Mouse (Mus musculus) A20 (cell line): ENCODE measurements around the gene Psmb11.

Experiments
- DNase-seq: peaks from one replicate; pipeline ENCODE4 v3.0.0-alpha.2; 2011; ENCODE audit warnings: low read depth, low spot score

Gene Psmb11

DNA sequence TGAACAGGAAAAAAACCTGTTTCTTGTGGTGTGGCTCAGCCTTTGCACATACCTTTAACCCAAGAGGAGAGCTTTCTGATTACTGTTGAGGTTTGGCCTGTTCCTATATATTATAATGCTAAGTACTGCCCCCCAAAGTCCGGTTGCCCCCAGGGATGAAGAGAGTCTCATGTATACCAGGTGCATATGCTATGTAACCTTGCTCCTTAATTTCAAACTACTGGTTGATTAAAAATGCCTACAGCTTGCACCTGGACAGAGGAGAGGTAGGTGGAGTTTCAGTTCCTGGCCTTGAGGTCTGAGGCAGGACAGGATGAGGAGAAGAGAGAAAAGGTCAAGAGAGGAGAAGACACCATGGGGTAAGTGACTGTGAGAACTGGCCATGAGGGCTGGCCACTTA lies at the start of gene Psmb11:
TSS of gene Psmb11 (plus strand) at position 301 of the 400 bp plus-strand sequence.
- DNase-seq, result no peak

DNA sequence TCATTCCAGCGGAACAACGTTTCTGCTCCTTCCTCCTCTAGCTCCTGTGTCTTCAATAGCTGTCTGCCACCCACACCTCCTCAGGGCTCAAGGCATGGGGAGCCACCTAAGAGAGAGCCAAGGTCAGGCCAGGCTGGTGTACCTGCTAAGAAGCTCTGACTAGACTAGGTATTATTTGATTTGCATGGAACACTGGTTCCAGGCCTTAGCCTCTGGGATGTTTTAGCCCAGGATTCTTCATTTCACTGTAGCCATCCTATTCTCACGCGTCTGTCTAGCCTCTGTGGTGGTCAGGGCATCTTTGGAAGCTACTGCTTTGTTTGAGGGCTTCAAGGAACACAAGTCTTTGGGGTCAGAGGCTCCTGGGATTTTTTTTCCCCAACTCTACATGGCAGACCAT lies 49.1 kb upstream of the Psmb11 start:
- peak; percentile 29 for DNase-seq

DNA sequence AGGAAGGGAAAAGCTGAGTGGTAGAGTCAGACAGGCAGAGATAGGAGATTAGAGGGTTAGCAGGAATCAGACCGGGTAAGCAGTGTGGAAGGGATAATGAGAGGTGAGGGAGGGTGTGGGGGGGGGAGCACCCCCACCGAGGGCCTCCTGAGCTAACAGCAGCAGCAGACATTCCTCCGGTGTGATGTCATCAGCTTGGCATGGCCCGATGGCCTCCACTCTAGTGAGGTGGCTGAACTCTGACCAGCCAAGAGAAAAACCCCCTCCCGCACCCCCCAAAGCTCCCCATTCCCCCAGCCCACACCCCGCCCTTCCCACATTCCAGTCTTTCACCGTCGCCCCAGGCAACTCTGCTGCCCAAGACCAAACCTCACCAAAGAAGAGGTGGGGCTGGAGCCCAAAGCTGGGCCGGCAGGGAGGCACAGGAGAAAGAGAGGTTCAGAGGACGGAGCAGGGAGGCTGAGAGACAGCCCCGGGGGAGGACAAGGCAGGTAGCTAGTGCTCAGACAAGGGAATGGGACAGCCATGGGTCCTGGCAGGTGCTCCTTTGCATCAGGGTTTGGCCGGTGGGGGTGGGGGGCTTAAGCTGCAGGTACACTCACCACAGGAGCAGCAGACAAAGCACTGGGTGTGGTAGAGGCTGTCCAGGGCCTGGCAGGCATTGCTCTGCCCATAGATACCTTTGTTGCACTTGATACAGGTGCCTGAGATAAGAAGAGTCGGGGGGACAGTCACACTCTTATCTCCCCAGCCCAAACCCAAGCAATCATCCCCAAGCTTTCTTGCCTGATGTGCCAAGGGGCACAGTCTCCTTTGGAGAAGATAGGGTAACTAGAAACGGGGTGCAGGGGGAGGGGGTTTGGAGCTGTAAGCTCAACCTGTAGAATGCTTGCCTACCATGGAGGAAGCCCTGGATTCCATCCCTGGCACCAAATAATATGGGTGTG lies 48.2 kb upstream of the Psmb11 start:
- peak; percentile 57 for DNase-seq

DNA sequence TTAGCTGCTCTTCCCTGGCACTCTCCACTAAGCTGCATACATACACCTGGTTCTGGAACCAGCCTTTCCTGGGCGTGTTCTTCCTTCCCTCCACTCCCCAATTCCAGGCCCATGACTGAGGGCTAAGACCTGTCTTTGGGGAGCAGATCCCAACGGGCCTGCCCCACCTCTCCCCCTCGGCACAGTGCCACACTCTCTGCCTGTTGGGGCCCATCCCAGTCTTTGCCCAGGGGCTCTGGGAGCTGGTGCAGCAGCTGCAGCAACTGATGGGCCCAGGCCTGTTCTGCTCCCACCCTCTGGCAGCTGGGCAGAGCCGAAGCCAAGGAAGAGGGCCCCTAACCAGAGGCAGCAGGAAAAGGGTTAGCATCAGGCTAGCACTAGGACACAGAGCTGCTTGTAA lies 47.0 kb upstream of the Psmb11 start:
- no peak for DNase-seq

DNA sequence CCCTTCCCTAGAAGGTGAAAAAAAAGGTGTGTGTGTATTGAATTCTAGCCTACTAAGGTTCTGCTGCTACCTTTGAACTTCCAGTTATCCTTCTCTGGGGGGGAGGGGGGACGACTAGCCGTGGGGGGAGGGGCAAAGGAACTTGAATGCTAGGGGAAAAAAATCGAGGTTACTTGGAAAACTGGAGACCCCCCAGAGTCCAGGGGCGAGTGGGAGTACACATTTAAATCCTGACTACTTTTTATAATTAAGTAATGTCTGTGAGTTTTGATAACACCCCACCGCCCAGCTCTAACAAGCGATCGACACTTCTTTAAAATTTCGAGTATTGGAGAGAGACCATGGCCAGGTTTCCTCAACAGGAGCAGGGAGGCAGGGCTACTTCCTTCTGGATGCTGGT lies 46.2 kb upstream of the Psmb11 start:
- no peak for DNase-seq

DNA sequence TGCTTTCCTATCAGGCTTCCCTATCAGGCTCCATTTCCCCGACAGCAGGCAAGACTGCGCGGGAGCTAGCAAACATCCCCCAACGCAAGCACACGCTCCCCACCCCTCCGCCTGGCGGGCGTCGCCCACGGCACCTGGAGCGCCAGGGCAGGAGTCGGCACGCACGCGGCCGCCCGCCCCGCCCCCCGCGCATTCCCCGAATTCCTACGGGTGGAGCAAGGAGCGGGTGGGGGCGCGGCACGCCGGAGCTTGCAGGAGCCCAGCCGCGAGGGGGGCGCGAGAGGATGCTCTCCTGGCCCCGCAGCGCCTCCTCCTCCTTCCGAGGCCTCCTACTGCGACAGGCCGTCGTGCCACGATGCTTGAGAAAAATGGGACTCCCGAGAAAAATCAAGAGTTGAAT lies 45.6 kb upstream of the Psmb11 start:
- DNase-seq, result no peak

DNA sequence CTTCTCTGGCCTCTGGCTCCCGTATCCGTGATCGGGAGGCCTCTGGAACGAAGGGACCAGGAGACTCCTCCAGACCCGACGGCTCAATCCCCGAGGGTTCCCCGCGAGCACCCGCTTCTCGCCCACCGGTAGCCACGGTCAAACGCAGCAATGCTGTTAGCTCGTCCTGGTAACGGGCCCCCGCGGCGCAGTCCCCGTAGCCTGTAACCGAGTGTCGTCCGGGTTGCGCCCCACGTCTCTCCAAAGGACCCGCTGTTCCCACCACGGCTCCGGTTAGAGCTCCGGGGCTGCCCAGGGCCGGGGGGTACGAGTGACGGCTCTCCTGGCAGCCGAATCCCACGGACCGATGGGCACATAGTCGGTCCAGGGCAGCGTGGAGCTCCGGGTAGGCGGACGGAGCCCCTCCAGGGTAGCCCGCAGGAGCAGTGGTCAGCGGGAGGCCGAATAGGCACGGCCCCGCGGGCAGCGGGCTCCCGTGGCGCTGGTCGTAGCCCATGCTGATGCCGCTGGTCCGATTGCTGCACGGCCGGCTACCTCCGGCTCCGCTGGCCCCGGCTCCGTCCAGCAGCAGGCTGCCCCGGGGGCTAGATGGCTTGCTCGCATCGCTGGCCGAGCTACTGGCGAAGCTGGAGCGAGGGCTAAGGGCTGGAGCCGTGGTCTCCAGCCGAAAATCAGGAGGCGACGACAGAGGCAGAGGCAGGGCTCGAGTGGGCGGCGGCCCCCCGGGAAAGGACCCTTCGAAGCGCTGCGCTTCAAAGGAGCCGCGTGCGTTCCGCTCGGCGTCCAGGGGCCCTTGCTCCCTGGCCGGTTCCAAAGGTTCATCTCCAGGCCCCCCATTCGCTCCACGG lies 44.8 kb upstream of the Psmb11 start:
- DNase-seq, result no peak

DNA sequence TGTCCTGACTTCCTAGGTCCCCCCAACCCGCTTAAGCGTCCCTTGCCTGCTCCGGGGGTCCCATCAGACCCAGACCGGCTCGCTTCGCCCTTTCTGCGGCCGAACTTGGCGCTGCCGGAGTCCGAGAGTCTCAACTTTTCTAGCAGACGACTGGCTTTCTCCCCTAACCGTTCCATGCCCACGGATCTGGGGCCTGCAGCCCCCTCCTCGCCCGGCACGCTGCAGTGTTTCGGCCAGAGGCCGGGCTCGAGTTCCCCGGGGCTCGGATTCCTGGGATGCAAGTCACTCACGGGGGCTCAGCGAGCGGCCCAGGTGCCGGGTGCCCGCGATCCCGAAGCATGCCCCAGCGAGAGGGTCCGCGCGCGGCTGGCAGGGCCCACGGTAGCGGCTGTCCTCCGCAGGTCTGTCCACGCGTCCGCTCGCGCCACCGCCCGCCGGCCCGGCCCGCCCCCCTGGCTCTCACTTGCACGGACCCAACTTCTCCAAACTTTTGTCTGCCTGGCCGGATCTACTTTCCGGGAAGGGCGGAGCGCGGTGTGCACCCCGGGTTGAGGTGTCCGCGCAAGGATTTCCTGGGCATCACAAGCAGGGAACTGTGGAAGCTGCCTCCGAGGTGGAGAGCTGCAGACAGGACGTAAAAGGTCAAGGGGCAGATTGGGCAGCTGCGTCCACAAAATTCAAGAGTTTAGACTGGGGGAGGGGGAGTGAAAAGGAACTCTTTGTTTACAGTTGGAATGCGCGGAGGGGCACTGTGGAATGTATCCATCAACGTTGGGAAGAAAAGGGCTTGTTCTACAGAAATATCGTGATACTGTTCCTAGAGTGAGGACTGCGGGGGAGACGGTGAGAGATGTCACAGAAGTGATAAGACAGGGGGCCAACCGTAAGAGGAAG lies 43.9 kb upstream of the Psmb11 start, which contains the start of gene Ajuba:
TSS of gene Ajuba (minus strand) at position 470 of the 894 bp plus-strand sequence.
- DNase-seq, result no peak

DNA sequence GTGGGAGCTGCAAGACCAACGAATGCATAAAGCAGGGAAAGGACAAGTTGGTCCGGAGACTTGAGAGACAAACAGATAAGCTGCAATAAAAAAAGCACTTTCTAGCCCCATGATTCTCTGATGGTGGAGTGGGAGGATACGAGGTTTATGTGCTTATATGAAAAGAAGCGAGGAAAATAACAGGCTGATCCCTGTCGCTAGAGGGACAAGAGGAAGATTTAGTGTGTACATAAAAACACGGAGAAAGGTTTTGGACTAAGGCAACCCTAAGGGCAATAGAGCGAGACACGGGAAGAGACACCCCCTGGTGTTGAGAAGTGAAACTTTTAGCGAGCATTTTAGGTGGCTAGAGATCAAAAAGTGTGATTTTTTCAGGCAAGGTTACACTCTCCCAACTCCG lies 43.2 kb upstream of the Psmb11 start:
- DNase-seq, result no peak

DNA sequence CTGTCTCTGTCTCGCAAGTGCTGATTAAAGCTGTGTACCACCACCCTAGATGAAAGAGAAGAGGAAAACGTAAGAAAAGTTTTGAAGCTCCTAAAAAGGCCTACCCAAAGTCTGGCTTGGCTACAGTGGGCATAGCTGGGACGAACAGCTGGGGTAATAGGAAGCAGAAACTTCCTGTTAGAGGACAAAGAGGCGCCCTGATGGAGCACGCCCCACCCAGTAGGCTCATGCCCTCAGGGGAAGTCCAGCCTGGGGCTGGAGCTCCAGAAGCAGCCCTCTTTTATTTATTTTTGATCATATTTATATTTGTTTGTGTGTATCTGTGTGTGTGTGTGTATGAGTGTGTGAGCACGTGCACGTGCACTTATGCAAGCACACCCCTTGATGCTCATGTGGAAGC lies 41.6 kb upstream of the Psmb11 start:
- DNase-seq, result no peak

DNA sequence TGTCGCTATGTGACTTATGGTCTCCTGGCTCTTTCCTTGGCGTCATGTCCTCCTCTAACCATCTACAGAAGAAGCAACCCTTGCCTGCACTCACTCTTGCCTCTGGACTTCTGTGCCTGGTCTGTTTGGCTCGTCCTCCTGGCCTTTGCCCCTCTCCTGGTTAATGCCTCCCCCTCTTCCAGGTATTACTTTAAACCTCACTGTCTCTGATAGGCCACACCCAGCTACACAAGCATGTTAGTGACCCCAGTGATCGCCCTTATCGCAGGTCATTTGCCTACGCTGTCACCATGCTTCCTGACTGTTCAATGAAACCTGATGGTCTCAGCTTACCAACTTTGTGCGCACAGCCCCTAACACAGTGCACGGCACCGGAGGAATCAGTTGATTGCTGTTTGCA lies 38.7 kb upstream of the Psmb11 start:
- DNase-seq, result no peak

DNA sequence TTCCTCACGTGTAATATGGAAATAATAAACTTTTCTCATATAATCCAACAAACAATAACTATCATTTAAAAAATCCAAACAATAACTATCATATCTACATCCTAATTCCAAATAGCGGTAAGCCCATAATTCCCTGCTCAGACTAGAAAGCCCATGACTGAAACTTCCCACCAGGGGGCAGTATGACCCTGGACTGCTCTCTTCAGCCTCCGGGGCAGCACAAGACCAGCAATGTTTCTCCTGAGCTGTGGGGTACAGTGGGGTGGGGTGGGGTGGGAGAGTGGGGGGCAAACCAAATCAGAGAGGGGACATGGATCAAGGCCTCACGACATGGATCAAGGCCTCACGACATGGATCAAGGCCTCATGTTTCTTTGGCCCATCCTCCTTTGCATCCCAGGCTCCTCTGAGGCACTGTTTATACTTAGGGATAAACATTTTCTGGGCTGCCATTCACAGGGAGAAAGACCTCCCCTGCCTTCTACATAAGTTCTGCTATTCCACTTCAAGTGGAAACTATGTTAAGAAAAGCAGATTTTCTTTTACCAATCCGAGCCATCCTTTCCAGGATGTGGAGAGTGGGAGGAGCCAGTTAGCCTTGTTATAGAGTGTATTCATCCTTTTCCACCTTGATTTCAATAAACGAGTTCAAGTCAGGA lies 37.4 kb upstream of the Psmb11 start:
- peak; percentile 55 for DNase-seq

DNA sequence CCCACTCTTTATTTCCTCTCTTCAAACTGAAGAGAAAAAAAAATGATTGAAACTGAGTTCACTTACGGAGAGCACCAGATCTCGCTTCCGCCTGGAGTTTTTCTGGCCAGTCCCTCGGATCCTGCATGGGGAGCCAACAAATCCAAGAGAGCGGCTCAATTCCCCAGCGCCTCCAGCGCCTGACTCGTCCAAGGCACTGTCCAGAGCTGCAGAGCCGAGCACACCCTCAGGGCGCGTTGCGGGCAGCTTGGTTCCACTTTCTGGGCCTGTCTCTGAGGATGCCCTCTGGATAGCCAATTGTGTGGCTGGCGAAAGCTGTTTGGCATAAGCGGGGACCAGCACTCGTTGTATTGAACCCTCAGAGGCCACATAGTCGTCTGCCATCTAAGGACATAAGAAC lies 30.2 kb upstream of the Psmb11 start:
- DNase-seq, result no peak

DNA sequence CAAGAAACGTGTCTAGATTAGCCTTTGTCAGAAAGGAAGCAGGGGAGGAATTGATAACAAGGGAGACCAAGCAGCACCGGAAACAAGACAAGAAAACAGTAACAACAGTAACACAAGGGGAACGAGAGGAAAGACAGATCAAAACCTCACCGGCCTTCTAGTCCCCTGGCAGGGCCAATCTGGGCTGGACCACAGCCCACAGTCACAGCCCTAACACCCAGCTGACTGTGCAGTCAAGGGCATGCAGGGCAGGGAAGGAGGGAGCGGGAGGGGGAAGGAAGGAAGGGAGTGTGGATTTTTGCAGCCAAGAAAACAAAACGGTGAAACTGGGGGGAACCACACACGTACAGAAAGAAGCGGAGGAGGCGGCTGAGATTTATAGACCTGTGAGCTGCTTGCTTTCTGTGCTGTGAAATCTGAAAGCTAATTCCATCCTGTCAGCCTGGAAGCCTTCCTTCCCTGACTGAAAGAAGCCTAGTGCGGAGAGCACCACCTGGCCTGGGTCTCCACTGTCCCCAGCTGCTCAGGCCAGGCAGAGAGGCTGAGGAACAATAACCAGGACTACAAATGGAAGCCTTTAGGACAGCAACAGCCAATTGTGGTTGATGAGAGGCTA lies 28.8 kb upstream of the Psmb11 start:
- no peak for DNase-seq

DNA sequence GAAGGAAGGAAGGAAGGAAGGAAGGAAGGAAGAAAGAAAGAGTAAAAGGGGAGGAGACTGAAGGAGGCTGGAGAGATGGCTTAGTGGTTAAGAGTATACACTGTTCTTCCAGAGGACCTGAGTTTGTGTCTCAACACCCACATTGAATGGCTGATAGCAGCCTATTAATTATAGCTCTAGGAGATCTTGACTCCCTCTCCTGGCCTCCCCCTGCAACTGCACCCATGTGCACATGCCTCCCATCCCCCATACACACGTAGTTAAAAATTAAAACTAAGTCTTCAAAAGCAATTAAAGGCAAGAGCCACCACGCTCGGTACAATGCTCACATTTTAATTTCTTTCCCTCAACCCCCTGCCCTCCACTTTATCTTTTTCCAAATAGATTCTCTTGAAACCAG lies 27.2 kb upstream of the Psmb11 start:
- DNase-seq, result peak; percentile 61

DNA sequence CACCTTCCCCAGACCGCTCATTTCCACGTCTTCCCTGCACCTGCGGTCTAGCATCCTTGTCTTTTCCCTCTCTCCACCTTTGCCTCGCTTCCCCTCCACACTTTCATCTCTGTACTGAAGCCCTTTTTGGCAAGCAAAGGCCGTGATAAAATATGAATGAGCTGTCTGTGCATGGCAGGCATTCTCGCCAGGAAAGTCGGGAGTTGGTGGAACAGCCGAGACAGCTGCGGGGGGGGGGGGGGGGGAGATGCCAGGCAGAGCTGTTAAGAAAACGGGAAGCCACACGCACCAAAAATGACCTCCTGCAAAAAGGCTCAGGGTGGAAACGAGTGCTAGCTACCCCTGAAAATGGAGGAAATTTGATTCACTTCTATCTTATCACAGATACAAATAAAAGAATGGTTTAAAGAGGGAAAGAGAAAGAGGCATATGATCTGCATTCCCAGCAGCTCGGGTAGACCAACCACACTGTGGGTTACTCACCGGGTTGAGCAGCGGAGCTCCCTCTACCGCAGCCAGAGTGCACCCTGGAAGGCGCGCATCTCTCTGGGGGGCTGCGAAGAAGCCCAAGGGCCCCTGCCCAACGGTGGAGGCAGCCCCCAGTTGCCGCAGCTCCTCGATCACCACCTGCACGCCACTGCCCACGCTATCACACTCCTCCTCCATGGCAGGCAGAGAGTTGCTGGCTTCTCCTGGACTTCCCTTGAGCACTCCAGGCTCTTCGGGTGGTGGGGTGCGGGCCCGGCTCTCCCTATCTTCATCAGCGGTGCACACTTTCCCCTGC lies 26.4 kb upstream of the Psmb11 start:
- no peak for DNase-seq

DNA sequence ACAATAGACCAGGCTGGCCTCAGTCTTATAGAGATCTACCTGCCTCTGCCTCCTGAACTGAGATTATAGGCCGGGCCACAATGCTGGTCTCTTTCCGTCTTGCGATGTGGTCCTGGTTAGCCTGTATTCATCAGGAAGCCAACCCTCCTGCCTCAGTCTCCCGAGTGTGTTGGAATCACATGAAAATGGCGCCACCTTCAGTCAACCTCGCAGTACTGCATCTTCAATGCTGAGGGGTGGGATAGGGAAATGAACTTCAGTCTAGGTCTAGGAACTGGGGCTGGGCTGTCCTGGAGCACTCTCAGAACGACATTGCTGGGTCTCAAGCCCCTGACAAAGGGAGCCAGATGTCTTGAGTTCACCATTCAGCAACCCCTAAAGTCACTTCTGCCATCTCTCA lies 24.1 kb upstream of the Psmb11 start:
- peak; percentile 29 for DNase-seq

DNA sequence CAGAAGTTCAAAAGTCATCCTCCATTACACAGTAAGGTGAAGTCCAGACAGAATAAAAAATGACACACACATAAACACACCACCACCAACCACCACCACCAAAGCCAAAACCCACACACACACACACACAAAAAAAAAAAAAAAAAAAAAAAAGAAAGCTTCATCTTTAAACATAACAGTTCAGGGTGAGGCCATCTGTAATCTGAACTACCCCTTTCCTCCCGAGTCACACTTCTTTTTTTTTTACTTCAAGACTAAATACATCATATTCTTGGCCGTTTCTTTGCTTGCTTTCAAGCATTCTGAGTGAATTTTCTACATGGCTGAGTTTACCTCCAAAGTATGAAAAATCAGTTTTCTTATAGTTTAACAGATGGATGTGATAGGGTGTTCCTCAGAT lies 19.6 kb upstream of the Psmb11 start:
- no peak for DNase-seq

DNA sequence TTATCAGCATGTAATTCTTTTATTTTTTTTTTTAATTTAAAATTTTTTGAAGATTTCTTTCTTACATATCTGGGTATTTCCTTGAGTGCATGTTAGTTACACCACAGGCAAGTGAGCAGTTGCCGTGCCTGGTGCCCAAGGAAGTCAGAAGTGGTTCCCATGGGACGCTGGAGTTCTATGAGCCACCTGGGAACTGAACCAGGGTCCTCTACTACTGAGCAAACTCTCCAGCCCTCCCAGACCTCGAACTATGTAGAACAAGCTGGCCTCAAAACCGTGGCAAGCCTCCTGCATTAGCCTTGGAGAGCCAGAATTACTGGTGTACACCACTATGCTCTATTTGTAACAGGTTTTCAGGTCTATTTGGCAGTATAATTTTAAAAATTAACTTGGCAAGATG lies 18.6 kb upstream of the Psmb11 start:
- DNase-seq, result no peak
